Mouse (Mus musculus): Measurements from ENCODE around the gene Foxn4. TPM values are rescaled to one million over a fixed set of nuclear protein-coding genes. Genes with fewer than 3 reads are reported as not detected.

Foxn4 gene
- polyA plus RNA-seq (2015; fragmentation: Nextera tagmentation; extraction: Ambion mirVana) = 0.05 TPM in 1 of 2 replicates, not detected in the other

GRCm38 (mm10) chr5:114273693-114274402, at the start of gene Foxn4:
Gene Foxn4 (minus strand): TSS chr5:114273807.

DNA sequence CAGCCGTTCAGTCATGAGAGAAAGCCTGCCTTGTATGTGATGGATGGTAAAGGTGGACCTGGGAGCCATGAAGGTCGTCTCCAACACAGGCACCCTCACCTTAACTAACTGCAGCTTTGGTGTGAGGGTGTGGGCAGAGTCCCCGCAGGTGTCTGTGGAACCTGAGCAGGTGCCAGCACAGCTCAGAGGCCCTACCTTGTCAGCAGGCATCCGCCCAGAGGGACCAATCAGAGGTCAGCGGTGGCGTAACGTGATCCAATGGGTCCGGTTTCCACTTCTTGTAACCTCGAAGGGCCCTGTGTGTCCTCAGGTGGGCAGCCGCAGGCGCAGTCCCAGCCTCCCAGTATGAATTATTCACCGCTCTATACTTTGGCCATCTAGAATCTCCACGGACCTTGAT, 15.3 kb upstream of the Foxn4 start, which contains the start of gene Myo1h:
Gene Myo1h, plus strand, starts transcription at position 293 of the 400 bp plus-strand sequence.

Other genes with a start within 250 kb of the Foxn4 start
- gene Usp30, start 208.3 kb downstream of the Foxn4 start, polyA plus RNA-seq (2015; fragmentation: Nextera tagmentation; extraction: Ambion mirVana) = 3.7 and 4.1 TPM in 2 replicates
- gene Svop, start 182.2 kb downstream of the Foxn4 start, polyA plus RNA-seq (2015; fragmentation: Nextera tagmentation; extraction: Ambion mirVana) = not detected in 2 replicates
- gene Alkbh2, start 145.6 kb downstream of the Foxn4 start, polyA plus RNA-seq (2015; fragmentation: Nextera tagmentation; extraction: Ambion mirVana) = 5.6 and 5.8 TPM in 2 replicates
- 22.5 and 25.8 TPM in 2 replicates for gene Ung, start 143.4 kb downstream of the Foxn4 start, polyA plus RNA-seq (2015; fragmentation: Nextera tagmentation; extraction: Ambion mirVana)
- 1.1 and 1.9 TPM in 2 replicates for gene Acacb, start 127.3 kb downstream of the Foxn4 start, polyA plus RNA-seq (2015; fragmentation: Nextera tagmentation; extraction: Ambion mirVana)
- 1.5 and 2.0 TPM in 2 replicates for gene Myo1h, start 15.4 kb upstream of the Foxn4 start, polyA plus RNA-seq (2015; fragmentation: Nextera tagmentation; extraction: Ambion mirVana)
- gene Kctd10, start 106.7 kb upstream of the Foxn4 start, polyA plus RNA-seq (2015; fragmentation: Nextera tagmentation; extraction: Ambion mirVana) = 42.8 and 47.6 TPM in 2 replicates
- 15.4 and 20.2 TPM in 2 replicates for gene Ube3b, start 106.8 kb upstream of the Foxn4 start, polyA plus RNA-seq (2015; fragmentation: Nextera tagmentation; extraction: Ambion mirVana)
- 5.7 and 6.3 TPM in 2 replicates for gene Mmab, start 170.3 kb upstream of the Foxn4 start, polyA plus RNA-seq (2015; fragmentation: Nextera tagmentation; extraction: Ambion mirVana)
- gene Mvk, start 170.5 kb upstream of the Foxn4 start, polyA plus RNA-seq (2015; fragmentation: Nextera tagmentation; extraction: Ambion mirVana) = 6.0 and 6.1 TPM in 2 replicates

Measured in spleen, postnatal 0 days (tissue).